Mouse (Mus musculus): Measurements from ENCODE around the gene Stk40.

DNA sequence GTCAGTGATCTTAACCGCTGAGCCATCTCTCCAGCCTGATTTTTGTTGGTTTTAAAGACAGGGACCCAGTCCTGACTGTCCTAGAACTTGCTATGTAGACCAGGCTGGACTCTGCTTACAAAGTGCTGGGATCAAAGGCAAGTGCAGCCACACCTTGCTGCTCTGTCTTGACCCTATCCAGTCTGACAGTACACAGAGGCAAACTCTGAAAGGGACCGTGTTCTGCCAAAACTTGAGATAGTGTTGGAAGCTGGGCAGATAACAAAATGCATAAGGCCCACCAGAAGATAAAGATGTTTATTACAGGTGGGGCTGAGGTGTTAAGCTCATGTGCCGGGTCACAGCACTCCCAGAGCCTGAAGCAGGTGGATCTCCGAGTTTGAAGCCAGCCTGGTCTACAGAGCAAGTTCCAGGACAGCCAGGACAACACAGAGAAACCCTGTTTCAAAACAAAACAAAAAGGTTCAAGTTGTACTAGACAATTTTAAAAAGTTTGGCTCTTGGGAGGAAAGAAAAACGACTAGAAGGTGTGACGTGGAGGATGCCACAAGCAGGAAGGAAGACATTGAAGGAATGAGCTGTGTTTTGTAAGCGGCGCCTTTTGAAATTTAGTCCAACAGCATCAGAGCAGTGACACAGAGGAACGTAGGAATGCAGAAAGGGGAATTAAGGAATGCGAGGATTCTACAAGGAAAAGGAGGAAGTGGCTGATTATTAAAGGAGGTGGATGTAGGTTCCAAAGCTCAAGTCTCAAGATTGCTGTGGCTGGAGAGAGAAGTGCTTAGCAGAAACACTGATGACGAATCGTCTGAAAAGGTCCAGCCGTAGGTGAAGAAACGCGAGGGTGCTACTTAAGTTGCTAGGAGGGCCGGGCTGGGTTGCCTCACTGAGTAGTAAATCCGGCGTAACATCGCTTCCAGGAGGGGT lies 46.3 kb upstream of the Stk40 start:
- TF ChIP-seq POLR2A (IDR thresholded peaks at IDR 0.05; ENCODE audit: insufficient read length, low read depth) (no peak), E2F4 (IDR thresholded peaks at IDR 0.05; ENCODE audit: insufficient read depth) (no peak), USF1 (IDR thresholded peaks at IDR 0.05; ENCODE audit: low read depth) (no peak), MYOD1 (IDR thresholded peaks at IDR 0.05; ENCODE audit: control insufficient read depth in 1 of 3, insufficient read length in 2 of 3, low read depth in 2 of 3) (no peak), MYOG (IDR thresholded peaks at IDR 0.05; ENCODE audit: control insufficient read depth in 1 of 3, insufficient read depth in 1 of 3, insufficient read length in 2 of 3, low read depth in 2 of 3) (no peak), CEBPB (IDR thresholded peaks at IDR 0.05; ENCODE audit: insufficient read depth, poor library complexity, severe bottlenecking) (no peak), MAX (IDR thresholded peaks at IDR 0.05; ENCODE audit: low read depth) (no peak), POLR2AphosphoS2 (IDR thresholded peaks at IDR 0.05; ENCODE audit: insufficient read length, low read depth) (peak; percentile 11), TCF12 (IDR thresholded peaks at IDR 0.05; ENCODE audit: insufficient read depth, poor library complexity, severe bottlenecking) (no peak), SRF (IDR thresholded peaks at IDR 0.05; ENCODE audit: control insufficient read depth, insufficient read length, low read depth) (no peak), REST (IDR thresholded peaks at IDR 0.05; ENCODE audit: insufficient read depth, insufficient read length) (no peak), TCF3 (IDR thresholded peaks at IDR 0.05; ENCODE audit: insufficient read length, low read depth) (no peak)
